Mouse (Mus musculus): ENCODE measurements around the gene Frem1.

- TF ChIP-seq CTCF (IDR thresholded peaks at IDR 0.05) (no peak), EP300 (IDR thresholded peaks at IDR 0.05) (no peak)
Observed at GRCm38 (mm10) chr4:83053206-83053605, 1.1 kb upstream of the Frem1 start.

Data from lung, postnatal 0 days (tissue).